11 mouse cellular contexts compared by ENCODE assay signal in the genomic region with DNA sequence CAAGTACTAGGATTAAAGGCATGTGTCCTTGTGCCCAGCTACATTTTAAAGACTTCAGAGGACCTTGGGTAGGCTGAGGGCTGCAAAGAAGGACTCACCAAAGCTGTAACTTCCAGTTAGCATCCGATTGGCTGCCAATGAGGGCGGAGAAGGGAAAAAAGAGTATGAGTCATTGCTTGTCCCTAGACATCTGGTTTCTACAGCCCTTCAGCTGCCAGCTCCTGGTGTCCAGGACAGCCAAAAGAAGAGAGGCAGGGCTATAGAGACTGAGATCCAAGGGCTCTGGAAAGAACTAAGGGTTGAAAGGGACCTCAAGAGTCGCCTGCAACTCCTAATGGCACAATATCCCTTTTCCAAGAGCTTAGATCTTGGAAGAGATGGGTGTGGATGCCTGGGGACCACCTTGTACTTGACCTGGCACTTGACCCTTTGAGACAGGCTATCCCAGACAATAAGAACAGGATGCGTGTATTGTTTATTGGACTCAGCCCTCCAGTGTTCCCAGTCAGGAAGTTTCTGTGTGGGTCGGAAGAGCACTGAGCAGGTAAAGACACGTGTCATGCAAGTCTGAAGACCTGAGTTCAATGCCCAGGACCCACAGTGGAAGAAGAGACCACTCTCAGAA. TPM values are rescaled to one million over a fixed set of nuclear protein-coding genes. Genes with fewer than 3 reads are reported as not detected.
DNase-seq lines count a peak whose midpoint lies in the region; ATAC-seq lines count a peak whose summit lies in the region.
"Had no signal": no experiment of that assay in that cellular context is flagged by ENCODE, and none has a peak within 500 bp of the region (broad histone marks: within the 10 kb centered on the region; RNA-seq: fewer than 3 reads in every experiment).

No protein-coding gene starts in this region.

- H3K36me3 ChIP-seq in heart, embryonic 16.5 days (ENCODE audit: control insufficient read depth, insufficient read depth), result peaks cover 24% of the 10 kb centered on the region
- H3K36me3 ChIP-seq in forebrain, embryonic 16.5 days (ENCODE audit: control insufficient read depth, insufficient read depth), result peaks cover 25% of the 10 kb centered on the region

- no peaks in the 10 kb centered on the region for H3K27me3 ChIP-seq in heart, embryonic 16.5 days (ENCODE audit: control insufficient read depth, insufficient read depth, low read length)
- no peaks in the 10 kb centered on the region for H3K27me3 ChIP-seq in forebrain, embryonic 16.5 days (replicated peaks; ENCODE audit: control insufficient read depth, insufficient read depth, low read length)
- H3K27me3 ChIP-seq: embryonic facial prominence, embryonic 15.5 days had no signal

- DNase-seq in frontal cortex, postnatal 10 days (ENCODE audit: low spot score in 2 of 2), result no peak
- peak; percentile 59 to 83 for DNase-seq in urinary bladder, postnatal 36 days (ENCODE audit: low spot score in 2 of 2)
- DNase-seq in urinary bladder, adult 2 months (ENCODE audit: low spot score), result no peak
- DNase-seq in neural tube, embryonic 10.5 days (ENCODE audit: extremely low spot score, low spot score), result no peak
- no peak for DNase-seq in kidney, adult 18-20 months
- DNase-seq: cerebellum, adult 18-20 months; right cerebral cortex, postnatal 14 days had no signal

- H3K4me2 ChIP-seq in heart, embryonic 16.5 days (ENCODE audit: low read depth, low read length), result no peak overlapping the region
- H3K4me2 ChIP-seq in forebrain, embryonic 16.5 days (ENCODE audit: low read length), result no peak overlapping the region
- H3K4me2 ChIP-seq: embryonic facial prominence, embryonic 15.5 days had no signal

- no peaks in the 10 kb centered on the region for H3K4me1 ChIP-seq in heart, embryonic 16.5 days (ENCODE audit: control insufficient read depth, insufficient read depth, low read length)
- H3K4me1 ChIP-seq in forebrain, embryonic 16.5 days (replicated peaks; ENCODE audit: control insufficient read depth, insufficient read depth, low read length), result no peaks in the 10 kb centered on the region

- WGBS in heart, embryonic 16.5 days, result 74% methylated on average over 6 of the region's 6 CpGs
- WGBS in forebrain, embryonic 16.5 days, result 95% methylated on average over 6 of the region's 6 CpGs

- no peak overlapping the region for H3K9ac ChIP-seq in heart, embryonic 16.5 days (ENCODE audit: low read length)
- H3K9ac ChIP-seq in forebrain, embryonic 16.5 days (replicated peaks; ENCODE audit: low read depth, low read length), result no peak overlapping the region
- H3K9ac ChIP-seq: embryonic facial prominence, embryonic 15.5 days had no signal

- no peak overlapping the region for H3K4me3 ChIP-seq in heart, embryonic 16.5 days (ENCODE audit: low read length)
- no peak overlapping the region for H3K4me3 ChIP-seq in forebrain, embryonic 16.5 days (replicated peaks; ENCODE audit: low read length)
- H3K4me3 ChIP-seq: embryonic facial prominence, embryonic 15.5 days had no signal

- H3K9me3 ChIP-seq in heart, embryonic 16.5 days (replicated peaks; ENCODE audit: control insufficient read depth, low read length), result peaks cover 2% of the 10 kb centered on the region; the same call in 1 of the 2 replicates
- H3K9me3 ChIP-seq in forebrain, embryonic 16.5 days (ENCODE audit: control insufficient read depth, low read length), result no peaks in the 10 kb centered on the region
- H3K9me3 ChIP-seq: embryonic facial prominence, embryonic 15.5 days had no signal

- peak; percentile 62; the same call in 1 of the 2 replicates for ATAC-seq in frontal cortex, adult (ENCODE audit: low TSS enrichment)
- no peak for ATAC-seq in heart, embryonic 16.5 days (replicated peaks; ENCODE audit: extremely low read depth, insufficient read depth, low FRiP score)
- no peak for ATAC-seq in forebrain, embryonic 16.5 days

- peak overlapping the region; percentile 42 for H3K27ac ChIP-seq in heart, embryonic 16.5 days (ENCODE audit: low read length)
- no peak overlapping the region for H3K27ac ChIP-seq in forebrain, embryonic 16.5 days (ENCODE audit: low read length)
- H3K27ac ChIP-seq: embryonic facial prominence, embryonic 15.5 days had no signal

RNA-seq across cellular contexts. Expression of gene Irs3, which starts 14.7 kb away (rescaled TPM):
- polyA plus RNA-seq in urinary bladder, adult 2 months (2012; rRNA removed), result 1.2 and 1.4 TPM in 2 replicates
- polyA plus RNA-seq in heart, embryonic 16.5 days (2015; fragmentation: Nextera tagmentation; extraction: Ambion mirVana), result 0.20 and 0.21 TPM in 2 replicates
- polyA plus RNA-seq in forebrain, embryonic 16.5 days (2015; fragmentation: Nextera tagmentation; extraction: Ambion mirVana), result 0.09 TPM in 1 of 2 replicates, not detected in the other

RNA-seq across cellular contexts. Expression of gene Sap25, which starts 19.0 kb away (rescaled TPM):
- 41.4 and 41.6 TPM in 2 replicates for polyA plus RNA-seq in urinary bladder, adult 2 months (2012; rRNA removed)
- polyA plus RNA-seq in heart, embryonic 16.5 days (2015; fragmentation: Nextera tagmentation; extraction: Ambion mirVana), result 6.2 and 6.3 TPM in 2 replicates
- polyA plus RNA-seq in forebrain, embryonic 16.5 days (2015; fragmentation: Nextera tagmentation; extraction: Ambion mirVana), result 5.2 and 10.4 TPM in 2 replicates

RNA-seq across cellular contexts. Expression of gene Agfg2, which starts 24.4 kb away (rescaled TPM):
- polyA plus RNA-seq in urinary bladder, adult 2 months (2012; rRNA removed), result 24.7 and 25.4 TPM in 2 replicates
- 19.4 and 21.0 TPM in 2 replicates for polyA plus RNA-seq in heart, embryonic 16.5 days (2015; fragmentation: Nextera tagmentation; extraction: Ambion mirVana)
- polyA plus RNA-seq in forebrain, embryonic 16.5 days (2015; fragmentation: Nextera tagmentation; extraction: Ambion mirVana), result 19.4 and 21.2 TPM in 2 replicates

RNA-seq across cellular contexts. Expression of gene Gm20605, which starts 31.2 kb away (rescaled TPM):
- polyA plus RNA-seq in urinary bladder, adult 2 months (2012; rRNA removed), result 22.7 and 24.6 TPM in 2 replicates
- polyA plus RNA-seq in heart, embryonic 16.5 days (2015; fragmentation: Nextera tagmentation; extraction: Ambion mirVana), result 9.1 and 12.5 TPM in 2 replicates
- 5.1 and 8.7 TPM in 2 replicates for polyA plus RNA-seq in forebrain, embryonic 16.5 days (2015; fragmentation: Nextera tagmentation; extraction: Ambion mirVana)

RNA-seq across cellular contexts. Expression of gene Lrch4, which starts 31.3 kb away (rescaled TPM):
- 17.4 and 19.6 TPM in 2 replicates for polyA plus RNA-seq in urinary bladder, adult 2 months (2012; rRNA removed)
- 24.8 and 31.1 TPM in 2 replicates for polyA plus RNA-seq in heart, embryonic 16.5 days (2015; fragmentation: Nextera tagmentation; extraction: Ambion mirVana)
- polyA plus RNA-seq in forebrain, embryonic 16.5 days (2015; fragmentation: Nextera tagmentation; extraction: Ambion mirVana), result 19.1 and 19.3 TPM in 2 replicates

Comparison
In these comparisons a context has a peak if more than half of its experiments do, and no peak if none do; other contexts are left out.
1. DNase-seq: peak in urinary bladder, postnatal 36 days (2 of 2); none in frontal cortex, postnatal 10 days (0 of 2), urinary bladder, adult 2 months (single experiment), neural tube, embryonic 10.5 days (single experiment) and kidney, adult 18-20 months (single experiment).